Mouse (Mus musculus) hindbrain, embryonic 13.5 days (tissue): ENCODE measurements around the gene Srsf3. TPM values are rescaled to one million over a fixed set of nuclear protein-coding genes. Genes with fewer than 3 reads are reported as not detected.
A peak's percentile ranks its signal among the peaks of the same experiment; 100 is the strongest.

Experiments used
- ATAC-seq: fragments of 200-750 bp; cut with Nextera tagmentation; 2 replicates; pipeline ENCODE4 v1.8.0; 2017; ENCODE audit warnings: moderate TSS enrichment; ENCODE audit not compliant: low FRiP score
- H3K27ac ChIP-seq: fragments of 300-500 bp; sonication (generic); 2 replicates; pipeline ENCODE4 v1.5.1; 2015; ENCODE audit warnings: inconsistent platforms, mild to moderate bottlenecking, moderate library complexity
- H3K27me3 ChIP-seq: fragments of 300-500 bp; sonication (generic); 2 replicates; pipeline ENCODE4 v1.6.1; 2015; ENCODE audit warnings: mild to moderate bottlenecking, inconsistent platforms
- H3K36me3 ChIP-seq: fragments of 300-500 bp; sonication (generic); 2 replicates; pipeline ENCODE4 v1.6.1; 2015; ENCODE audit warnings: mild to moderate bottlenecking, inconsistent platforms
- H3K4me1 ChIP-seq: fragments of 300-500 bp; sonication (generic); replicated peaks from 2 replicates; pipeline ENCODE4 v1.6.1; 2015; ENCODE audit warnings: inconsistent platforms
- H3K4me2 ChIP-seq: fragments of 300-500 bp; sonication (generic); 2 replicates; pipeline ENCODE4 v1.6.1; 2015; ENCODE audit warnings: inconsistent platforms, mild to moderate bottlenecking, moderate library complexity
- H3K4me3 ChIP-seq: fragments of 300-500 bp; sonication (generic); 2 replicates; pipeline ENCODE4 v1.5.1; 2015; ENCODE audit warnings: mild to moderate bottlenecking, inconsistent platforms
- H3K9ac ChIP-seq: fragments of 300-500 bp; sonication (generic); 2 replicates; pipeline ENCODE4 v1.6.1; 2015; ENCODE audit warnings: mild to moderate bottlenecking, inconsistent platforms
- H3K9me3 ChIP-seq: fragments of 300-500 bp; sonication (generic); 2 replicates; pipeline ENCODE4 v1.6.1; 2016; ENCODE audit warnings: inconsistent platforms
- WGBS: fragments of 180-500 bp; shearing (Covaris S2); methylation state at CpG from one replicate; pipeline ENCODE4 v1.1.7; 2015; 5-methylcytosine and 5-hydroxymethylcytosine counted together
- polyA plus RNA-seq: library from polyadenylated mRNA; unstranded; fragments of >200 nt; fragmentation: Nextera tagmentation; extraction: Ambion mirVana; gene quantifications from 2 replicates; pipeline ENCODE4 v1.2.1, GENCODE M21; 2015

Gene Srsf3
- polyA plus RNA-seq, 1 experiment from 2014 or later = 506 TPM

GRCm38 (mm10) chr17:29003740-29004139 is 28.7 kb upstream of the Srsf3 start:
- H3K27me3 ChIP-seq = no peaks in the 10 kb centered on the region
- H3K27ac ChIP-seq = no peak overlapping the region
- no peak overlapping the region for H3K4me3 ChIP-seq
- WGBS = 90% methylated on average over 1 of the region's 1 CpGs
- no peak overlapping the region for H3K4me2 ChIP-seq
- H3K4me1 ChIP-seq = peaks cover 33% of the 10 kb centered on the region
- no peak overlapping the region for H3K9ac ChIP-seq
- ATAC-seq = no peak
- H3K9me3 ChIP-seq = no peaks in the 10 kb centered on the region
- peaks cover 25% of the 10 kb centered on the region for H3K36me3 ChIP-seq

- Histone ChIP-seq H3K9ac (no peak overlapping the region), H3K4me2 (peak overlapping the region; percentile 82; the same call in 1 of the 2 replicates), H3K27ac (no peak overlapping the region), H3K27me3 (no peaks in the 10 kb centered on the region), H3K36me3 (peaks cover 13% of the 10 kb centered on the region), H3K4me1 (peaks cover 33% of the 10 kb centered on the region), H3K4me3 (no peak overlapping the region; the same call in 1 of the 2 replicates), H3K9me3 (no peaks in the 10 kb centered on the region)
- 85% methylated on average over 3 of the region's 3 CpGs for WGBS
- no peak for ATAC-seq
Measured at GRCm38 (mm10) chr17:29005002-29005401, 27.4 kb upstream of the Srsf3 start.

- H3K27ac ChIP-seq = peak overlapping the region; percentile 96
- no peak for ATAC-seq
- WGBS = 8% methylated on average over 7 of the region's 7 CpGs
- H3K9me3 ChIP-seq = no peaks in the 10 kb centered on the region
- peak overlapping the region; percentile 82 for H3K4me2 ChIP-seq
- peak overlapping the region; percentile 97 for H3K9ac ChIP-seq
- no peaks in the 10 kb centered on the region for H3K27me3 ChIP-seq
- H3K4me3 ChIP-seq = peak overlapping the region; percentile 75
- no peaks in the 10 kb centered on the region for H3K36me3 ChIP-seq
- H3K4me1 ChIP-seq = peaks cover 33% of the 10 kb centered on the region
Measured at GRCm38 (mm10) chr17:29006812-29007211, 25.6 kb upstream of the Srsf3 start.

GRCm38 (mm10) chr17:29007243-29007640 is 25.2 kb upstream of the Srsf3 start:
- Histone ChIP-seq H3K36me3 (no peaks in the 10 kb centered on the region), H3K4me3 (peak overlapping the region; percentile 75), H3K4me1 (peaks cover 33% of the 10 kb centered on the region), H3K4me2 (peak overlapping the region; percentile 82), H3K9ac (peak overlapping the region; percentile 97), H3K9me3 (no peaks in the 10 kb centered on the region), H3K27me3 (no peaks in the 10 kb centered on the region), H3K27ac (peak overlapping the region; percentile 96)
- ATAC-seq = peak; percentile 63
- under 1% methylated on average over 19 of the region's 19 CpGs for WGBS

- H3K27me3 ChIP-seq = no peaks in the 10 kb centered on the region
- no peaks in the 10 kb centered on the region for H3K9me3 ChIP-seq
- peaks cover 33% of the 10 kb centered on the region for H3K4me1 ChIP-seq
- peak within 1 kb of the TSS; percentile 96 for H3K27ac ChIP-seq
- H3K9ac ChIP-seq = peak within 1 kb of the TSS; percentile 97
- ATAC-seq = peak; percentile 92
- under 1% methylated on average over 63 of the region's 65 CpGs for WGBS
- peak within 1 kb of the TSS; percentile 75 for H3K4me3 ChIP-seq
- peak within 1 kb of the TSS; percentile 82 for H3K4me2 ChIP-seq
- no peaks in the 10 kb centered on the region for H3K36me3 ChIP-seq
Measured at GRCm38 (mm10) chr17:29007641-29008325, 24.6 kb upstream of the Srsf3 start, which contains the start of gene Stk38. Gene Stk38, minus strand, starts transcription at chr17:29007995.

- Histone ChIP-seq H3K4me2 (peak overlapping the region; percentile 82), H3K27ac (peak overlapping the region; percentile 96), H3K4me1 (peaks cover 33% of the 10 kb centered on the region), H3K4me3 (peak overlapping the region; percentile 75), H3K27me3 (no peaks in the 10 kb centered on the region), H3K9ac (peak overlapping the region; percentile 97), H3K9me3 (no peaks in the 10 kb centered on the region), H3K36me3 (no peaks in the 10 kb centered on the region)
- WGBS = 13% methylated on average over 8 of the region's 8 CpGs
- ATAC-seq = no peak; the same call in 1 of the 2 replicates
Measured at GRCm38 (mm10) chr17:29008326-29008650, 24.1 kb upstream of the Srsf3 start.

- WGBS = 92% methylated on average over 4 of the region's 4 CpGs
- H3K9me3 ChIP-seq = no peaks in the 10 kb centered on the region
- ATAC-seq = no peak
Measured at GRCm38 (mm10) chr17:29009181-29009580, 23.2 kb upstream of the Srsf3 start.

GRCm38 (mm10) chr17:29014235-29014634 is 18.2 kb upstream of the Srsf3 start:
- no peak overlapping the region for H3K9ac ChIP-seq
- no peaks in the 10 kb centered on the region for H3K27me3 ChIP-seq
- no peak overlapping the region for H3K27ac ChIP-seq
- no peaks in the 10 kb centered on the region for H3K4me1 ChIP-seq
- H3K9me3 ChIP-seq = no peaks in the 10 kb centered on the region
- no peak for ATAC-seq
- H3K36me3 ChIP-seq = no peaks in the 10 kb centered on the region
- H3K4me3 ChIP-seq = no peak overlapping the region
- H3K4me2 ChIP-seq = no peak overlapping the region

More at GRCm38 (mm10) chr17:29009181-29009580, 23.2 kb upstream of the Srsf3 start:
- Histone ChIP-seq H3K4me3 (no peak overlapping the region), H3K36me3 (no peaks in the 10 kb centered on the region), H3K27ac (no peak overlapping the region), H3K9ac (no peak overlapping the region), H3K4me1 (peaks cover 29% of the 10 kb centered on the region), H3K4me2 (no peak overlapping the region), H3K27me3 (no peaks in the 10 kb centered on the region)

GRCm38 (mm10) chr17:29015638-29016037 is 16.8 kb upstream of the Srsf3 start:
- no peaks in the 10 kb centered on the region for H3K27me3 ChIP-seq
- H3K27ac ChIP-seq = no peak overlapping the region
- WGBS = 21% methylated on average over 2 of the region's 2 CpGs
- no peak overlapping the region for H3K9ac ChIP-seq
- ATAC-seq = no peak
- no peaks in the 10 kb centered on the region for H3K9me3 ChIP-seq
- no peak overlapping the region for H3K4me2 ChIP-seq
- no peaks in the 10 kb centered on the region for H3K36me3 ChIP-seq
- H3K4me1 ChIP-seq = no peaks in the 10 kb centered on the region
- no peak overlapping the region for H3K4me3 ChIP-seq

GRCm38 (mm10) chr17:29016705-29017104 is 15.7 kb upstream of the Srsf3 start:
- Histone ChIP-seq H3K9ac (no peak overlapping the region), H3K4me1 (no peaks in the 10 kb centered on the region), H3K4me2 (no peak overlapping the region), H3K27ac (no peak overlapping the region), H3K27me3 (no peaks in the 10 kb centered on the region), H3K4me3 (no peak overlapping the region), H3K36me3 (no peaks in the 10 kb centered on the region), H3K9me3 (no peaks in the 10 kb centered on the region)
- 88% methylated on average over 4 of the region's 4 CpGs for WGBS
- ATAC-seq = no peak

GRCm38 (mm10) chr17:29018292-29018984 is 14.0 kb upstream of the Srsf3 start:
- ATAC-seq = no peak
- WGBS = 56% methylated on average over 11 of the region's 11 CpGs
- Histone ChIP-seq H3K4me1 (no peaks in the 10 kb centered on the region), H3K4me3 (no peak overlapping the region), H3K27me3 (no peaks in the 10 kb centered on the region), H3K4me2 (no peak overlapping the region), H3K36me3 (no peaks in the 10 kb centered on the region), H3K9me3 (no peaks in the 10 kb centered on the region), H3K27ac (no peak overlapping the region), H3K9ac (no peak overlapping the region)

GRCm38 (mm10) chr17:29019391-29019790 is 13.0 kb upstream of the Srsf3 start:
- no peak overlapping the region for H3K9ac ChIP-seq
- no peak overlapping the region for H3K27ac ChIP-seq
- WGBS = 84% methylated on average over 7 of the region's 7 CpGs
- no peaks in the 10 kb centered on the region for H3K4me1 ChIP-seq
- no peak overlapping the region for H3K4me3 ChIP-seq
- no peaks in the 10 kb centered on the region for H3K9me3 ChIP-seq
- peaks cover under 1% of the 10 kb centered on the region; the same call in 1 of the 2 replicates for H3K27me3 ChIP-seq
- no peak for ATAC-seq
- H3K4me2 ChIP-seq = no peak overlapping the region
- H3K36me3 ChIP-seq = no peaks in the 10 kb centered on the region

- H3K4me1 ChIP-seq = peaks cover 7% of the 10 kb centered on the region; the same call in 1 of the 2 replicates
- H3K27ac ChIP-seq = no peak overlapping the region
- no peak overlapping the region for H3K4me3 ChIP-seq
- ATAC-seq = no peak
- no peaks in the 10 kb centered on the region for H3K9me3 ChIP-seq
- no peak overlapping the region for H3K4me2 ChIP-seq
- no peak overlapping the region for H3K9ac ChIP-seq
- peaks cover 5% of the 10 kb centered on the region; the same call in 1 of the 2 replicates for H3K27me3 ChIP-seq
- H3K36me3 ChIP-seq = no peaks in the 10 kb centered on the region
Measured at GRCm38 (mm10) chr17:29020444-29020843, 12.0 kb upstream of the Srsf3 start.
